Mouse (Mus musculus) embryo, embryonic 10 days (tissue): ENCODE measurements around the gene Gm9936.
"Not testable (repeated sequence)": the region's sequence is repeated elsewhere in the genome, so short reads cannot be mapped to it uniquely, and the experiment has no call there.

Experiments used
- DNase-seq: peaks from one replicate; pipeline ENCODE4 v3.0.0-alpha.2; 2015; ENCODE audit warnings: low spot score

The Gm9936 gene

DNA sequence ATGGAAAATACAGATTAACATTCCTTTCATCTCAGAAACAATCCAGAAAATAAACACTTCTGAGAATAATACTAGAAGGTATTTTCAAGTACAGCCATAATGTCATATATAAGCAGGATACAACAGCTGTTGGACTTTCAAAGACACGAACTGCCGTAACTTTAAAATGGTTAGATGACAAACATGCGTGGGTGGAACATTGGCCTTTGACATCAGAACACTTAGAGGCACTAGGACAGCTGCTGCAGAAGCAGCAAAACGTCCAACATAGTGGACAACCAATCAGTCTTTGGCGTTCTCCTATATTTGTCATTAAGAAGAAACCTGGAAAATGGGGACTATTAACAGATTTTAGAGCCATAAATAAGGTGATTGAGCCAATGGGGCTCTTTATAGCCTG lies 18.0 kb downstream of the Gm9936 start:
- not testable (repeated sequence) for DNase-seq

DNA sequence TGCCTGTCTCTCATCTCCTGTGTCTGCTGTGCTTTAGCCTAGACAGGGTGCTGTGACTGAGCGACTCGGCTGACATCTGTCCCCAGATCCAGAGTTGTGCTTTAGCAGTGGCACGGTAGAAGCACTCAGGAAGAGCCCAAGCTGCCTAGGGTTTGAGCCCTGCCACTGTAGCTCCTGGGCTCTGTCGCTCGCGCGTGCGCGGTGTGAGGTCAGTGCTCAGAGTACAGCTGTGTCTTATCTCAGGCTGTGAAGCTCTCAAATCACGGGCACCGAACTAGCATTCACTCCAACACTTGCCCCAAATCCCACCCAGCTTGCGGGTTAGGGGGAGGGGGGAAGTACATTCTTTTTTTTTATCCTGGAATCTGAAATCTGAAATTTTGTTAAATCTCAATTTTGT lies 21.6 kb downstream of the Gm9936 start:
- peak; percentile 40 for DNase-seq

DNA sequence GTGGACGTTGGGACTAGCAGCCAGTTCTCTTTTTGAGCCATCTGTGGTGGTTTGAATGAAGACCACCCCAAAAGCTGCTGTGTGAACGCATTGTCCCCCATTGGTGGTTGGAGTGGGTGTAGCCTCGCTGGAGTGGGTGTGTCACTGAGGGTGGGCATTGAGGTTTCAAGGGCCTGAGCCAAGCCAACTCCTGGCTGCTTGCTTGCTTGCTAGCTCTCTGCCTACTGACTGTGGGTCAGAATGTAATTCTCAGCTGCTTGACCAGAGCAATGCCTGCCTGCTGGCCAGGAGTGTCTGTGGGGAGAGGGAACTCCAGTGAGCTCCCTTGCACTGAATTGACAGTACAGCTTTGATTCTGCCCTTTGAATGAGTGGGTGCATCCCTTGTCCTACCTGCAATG lies 28.7 kb downstream of the Gm9936 start:
- no peak for DNase-seq

GRCm38 (mm10) chr5:114827427-114827826 lies 31.1 kb downstream of the Gm9936 start:
- DNase-seq: no peak

GRCm38 (mm10) chr5:114825978-114826691 lies 32.3 kb downstream of the Gm9936 start:
- peak; percentile 96 for DNase-seq

DNA sequence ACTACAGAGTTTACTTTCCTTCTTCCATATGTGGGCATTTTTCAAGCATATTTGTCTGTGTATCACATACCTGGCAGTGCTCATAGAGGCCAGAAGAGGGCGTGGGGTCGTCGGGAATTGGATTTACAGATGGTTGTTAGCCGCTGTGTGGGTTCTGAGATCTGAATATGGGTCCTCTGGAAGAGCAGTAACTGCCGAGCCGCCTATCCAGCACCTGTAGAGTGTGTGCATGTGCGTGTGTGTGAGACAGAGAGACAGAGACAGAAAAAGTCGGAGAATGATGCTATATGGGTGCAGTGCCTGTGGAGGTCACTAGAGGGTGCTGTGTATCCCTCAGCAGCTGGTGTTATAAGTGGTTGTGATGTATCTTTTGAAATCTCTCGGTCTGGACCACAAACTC lies 34.3 kb downstream of the Gm9936 start:
- DNase-seq: peak; percentile 54

DNA sequence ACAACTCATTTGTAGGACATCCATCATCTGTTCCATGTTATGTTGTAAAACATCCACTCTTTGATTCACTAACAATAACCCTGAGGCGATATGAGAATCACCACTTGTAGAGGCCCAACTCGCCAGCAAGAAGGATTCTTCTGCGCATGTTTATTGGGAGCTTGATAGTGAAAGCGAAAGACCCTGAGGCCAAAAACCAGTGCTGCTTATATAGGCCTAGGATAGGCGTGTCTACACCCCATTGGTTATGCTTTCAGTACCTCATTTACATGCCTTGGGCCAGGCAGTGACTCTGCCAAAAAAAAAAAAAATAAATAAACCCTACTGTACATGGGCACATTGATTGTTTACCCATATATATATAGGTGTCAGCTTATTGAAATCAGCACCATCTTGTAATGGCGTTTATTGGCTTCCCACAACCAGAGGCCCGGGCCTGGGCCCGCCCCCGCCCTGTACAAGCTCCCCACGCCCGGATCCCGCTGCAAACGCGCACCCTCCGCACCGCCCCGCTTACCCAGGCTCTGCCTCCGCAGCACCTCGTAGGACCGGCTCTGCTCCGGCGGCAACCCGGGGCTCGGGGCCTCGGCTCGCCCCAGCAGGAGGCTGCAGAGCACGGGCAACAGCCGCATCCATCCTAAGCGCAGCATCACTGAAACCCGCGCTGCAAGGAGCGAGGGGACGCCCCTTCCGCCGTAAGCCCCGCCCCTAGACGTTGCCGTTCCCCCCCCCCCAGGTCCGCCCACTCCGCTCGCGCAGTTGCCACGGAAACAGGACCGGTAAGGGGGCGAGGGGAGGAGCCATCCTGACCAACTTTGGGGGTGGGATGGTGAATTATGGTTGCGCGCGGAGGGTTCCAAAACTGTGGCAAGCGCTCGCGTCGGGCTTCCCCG lies 35.4 kb downstream of the Gm9936 start, which contains the start of gene 1500011B03Rik:
TSS of gene 1500011B03Rik (minus strand) at position 673 of the 893 bp plus-strand sequence.
- peak; percentile 90 for DNase-seq

GRCm38 (mm10) chr5:114818124-114818523 lies 40.4 kb downstream of the Gm9936 start:
- DNase-seq: no peak

GRCm38 (mm10) chr5:114816599-114816998 lies 41.9 kb downstream of the Gm9936 start:
- DNase-seq: no peak

- DNase-seq: peak; percentile 95
These were observed 44.8 kb downstream of the Gm9936 start for GRCm38 (mm10) chr5:114813525-114814181.

DNA sequence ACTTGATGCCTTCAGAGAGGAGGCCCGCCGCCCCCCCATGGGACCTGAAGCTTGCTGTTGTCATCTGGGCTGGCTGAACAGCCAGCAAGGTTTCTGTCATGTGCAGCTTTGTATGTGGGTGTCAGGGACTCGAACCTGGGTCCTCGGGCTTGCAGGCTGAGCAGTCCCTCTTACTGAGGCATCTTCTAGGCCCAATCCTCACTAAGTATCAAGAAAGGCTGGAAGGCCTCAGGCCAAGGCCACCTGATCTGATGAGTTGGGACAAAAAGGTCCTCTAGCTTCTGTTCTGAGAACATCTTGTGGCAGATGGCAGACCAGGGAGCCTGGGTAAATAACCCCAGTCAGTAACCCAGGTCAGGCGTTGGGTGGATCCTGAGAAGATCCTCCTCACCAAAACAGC lies 48.7 kb downstream of the Gm9936 start:
- DNase-seq: no peak

DNA sequence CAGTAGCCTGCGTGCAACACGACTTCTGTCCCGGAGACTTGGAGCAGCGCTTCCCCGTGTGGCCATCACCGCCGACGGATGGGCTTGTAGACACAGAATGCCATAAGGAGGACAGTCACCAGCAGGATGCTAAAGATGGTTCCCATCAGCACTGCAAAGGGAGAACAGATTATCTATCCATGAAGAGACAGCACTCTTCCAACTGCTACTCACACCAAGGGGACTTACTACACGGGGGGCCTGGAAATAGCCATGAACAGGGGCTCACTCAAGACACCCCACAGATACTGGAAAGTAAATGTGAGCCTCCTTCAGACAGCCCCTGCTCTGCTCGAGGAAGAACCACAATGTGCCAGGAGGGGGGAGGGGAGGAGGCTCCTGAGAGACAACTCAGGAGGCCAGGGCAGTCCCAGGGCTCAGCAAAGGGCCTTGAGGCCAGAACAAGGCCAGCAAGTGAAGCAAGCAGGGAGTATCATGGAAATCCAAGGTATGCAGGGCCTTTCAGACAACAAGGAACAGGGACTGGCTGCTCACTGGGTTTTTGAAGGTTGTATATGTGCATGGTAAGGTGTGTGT lies 49.2 kb downstream of the Gm9936 start:
- no peak for DNase-seq

- DNase-seq: no peak
These were observed 50.1 kb downstream of the Gm9936 start for GRCm38 (mm10) chr5:114808385-114808784.

GRCm38 (mm10) chr5:114807893-114808292 lies 50.6 kb downstream of the Gm9936 start:
- DNase-seq: no peak

- no peak for DNase-seq
These were observed 51.0 kb downstream of the Gm9936 start for GRCm38 (mm10) chr5:114807468-114807867.

DNA sequence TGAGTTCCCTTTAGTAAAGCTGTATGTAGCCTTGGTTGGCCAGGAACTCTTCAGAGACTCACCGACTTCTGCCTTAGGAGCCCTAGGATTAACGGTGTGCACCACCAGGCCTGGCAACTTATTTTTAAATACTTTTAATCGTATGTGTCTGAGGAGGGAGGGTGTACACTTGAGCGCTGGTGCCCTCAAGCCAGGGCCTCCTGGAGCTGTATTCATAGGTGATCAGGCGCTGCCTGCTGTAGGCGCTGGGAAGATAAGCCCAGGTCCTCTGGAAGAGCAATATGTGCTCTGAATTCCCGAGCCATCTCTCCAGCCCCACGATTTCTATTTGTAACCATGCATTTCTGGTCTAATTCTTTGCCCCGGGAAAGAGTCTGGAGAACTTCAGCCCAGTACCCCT lies 51.4 kb downstream of the Gm9936 start:
- no peak for DNase-seq

DNA sequence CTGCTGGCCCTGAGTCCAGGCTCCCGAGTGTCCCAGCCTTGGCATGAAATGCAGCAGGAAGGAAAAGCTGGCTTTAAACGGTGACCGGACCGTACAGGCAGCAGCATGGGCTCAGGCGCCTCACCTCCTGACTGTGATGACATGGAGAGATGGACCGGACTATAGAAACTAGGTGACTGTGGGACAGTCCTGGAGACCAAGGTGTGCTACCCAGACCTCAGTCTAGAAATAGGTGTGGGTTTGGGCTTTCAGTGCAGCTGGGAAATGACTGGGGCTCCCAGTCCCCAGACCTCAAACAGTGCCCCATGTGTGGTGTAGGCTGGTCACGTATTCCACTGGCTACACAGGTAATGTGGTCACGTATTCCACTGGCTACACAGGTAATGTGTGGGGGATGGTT lies 51.8 kb downstream of the Gm9936 start:
- DNase-seq: no peak
